Mouse (Mus musculus): ENCODE data around the gene Ncapg2.

GRCm38 (mm10) chr12:116483581-116483980 lies 78.4 kb downstream of the Ncapg2 start:
- TF ChIP-seq POLR2A (IDR thresholded peaks at IDR 0.05; ENCODE audit: control insufficient read depth, extremely low read depth, insufficient read depth, low read length, poor library complexity) = no peak
- TF ChIP-seq CTCF (IDR thresholded peaks at IDR 0.05; ENCODE audit: borderline replicate concordance, control insufficient read depth, extremely low read depth, insufficient read depth, low read length, poor library complexity) = no peak
